Mouse (Mus musculus): ENCODE measurements around the gene Ndufa3. TPM values are rescaled to one million over a fixed set of nuclear protein-coding genes. Genes with fewer than 3 reads are reported as not detected.
A peak's percentile ranks its signal among the peaks of the same experiment; 100 is the strongest.
"Not testable (repeated sequence)": the region's sequence is repeated elsewhere in the genome, so short reads cannot be mapped to it uniquely, and the experiment has no call there.

The Ndufa3 gene
- 367 and 407 TPM in 2 replicates for polyA plus RNA-seq (2016; fragmentation: Nextera tagmentation; extraction: Ambion mirVana)

GRCm38 (mm10) chr7:3617242-3617995 is at the start of gene Ndufa3:
TSS of gene Ndufa3 (plus strand) at chr7:3617373.
- Histone ChIP-seq H3K4me1 (peaks cover 7% of the 10 kb centered on the region; the same call in 1 of the 2 replicates), H3K4me3 (peak within 1 kb of the TSS; percentile 81), H3K4me2 (replicated peaks) (peak within 1 kb of the TSS; percentile 79), H3K27ac (peak within 1 kb of the TSS; percentile 66), H3K36me3 (peaks cover 31% of the 10 kb centered on the region), H3K9ac (peak within 1 kb of the TSS; percentile 77), H3K27me3 (no peaks in the 10 kb centered on the region), H3K9me3 (no peaks in the 10 kb centered on the region)
- ATAC-seq (ENCODE audit: insufficient number of reproducible peaks, insufficient read depth, low FRiP score, low TSS enrichment) = peak; percentile 88
- WGBS = 1% methylated on average over 32 of the region's 32 CpGs

DNA sequence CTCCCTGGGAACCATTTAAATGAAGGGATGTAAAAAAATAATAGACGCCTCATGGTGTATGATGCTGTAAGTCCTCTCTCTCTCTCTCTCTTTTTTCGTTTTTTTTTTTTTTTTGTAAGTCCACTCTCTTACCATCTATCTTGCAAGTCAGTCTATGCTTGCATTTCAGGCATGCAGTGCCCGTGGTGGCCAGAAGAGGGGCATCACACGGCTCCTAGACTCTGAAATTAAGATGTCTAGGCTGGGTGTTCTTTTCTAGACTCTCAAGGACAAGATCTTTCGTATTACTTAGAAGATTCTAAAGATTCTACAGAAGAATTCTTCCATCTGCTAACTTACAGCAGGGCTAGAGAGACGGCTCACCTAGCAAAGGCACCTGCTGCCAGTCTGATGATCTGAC is 47.4 kb upstream of the Ndufa3 start:
- no peak overlapping the region for H3K4me2 ChIP-seq (replicated peaks)
- ATAC-seq (ENCODE audit: insufficient number of reproducible peaks, insufficient read depth, low FRiP score, low TSS enrichment) = no peak
- WGBS = 71% methylated on average over 6 of the region's 6 CpGs
- no peak overlapping the region for H3K27ac ChIP-seq
- no peaks in the 10 kb centered on the region for H3K36me3 ChIP-seq
- no peaks in the 10 kb centered on the region for H3K4me1 ChIP-seq
- no peaks in the 10 kb centered on the region for H3K27me3 ChIP-seq
- no peak overlapping the region for H3K4me3 ChIP-seq
- H3K9me3 ChIP-seq = no peaks in the 10 kb centered on the region
- H3K9ac ChIP-seq = no peak overlapping the region

- not testable (repeated sequence) for H3K27me3 ChIP-seq; H3K9ac ChIP-seq; H3K4me3 ChIP-seq; H3K9me3 ChIP-seq; ATAC-seq (ENCODE audit: insufficient number of reproducible peaks, insufficient read depth, low FRiP score, low TSS enrichment); H3K4me1 ChIP-seq; H3K27ac ChIP-seq; H3K36me3 ChIP-seq; H3K4me2 ChIP-seq (replicated peaks)
- 84% methylated on average over 3 of the region's 3 CpGs for WGBS
Measured at GRCm38 (mm10) chr7:3570580-3570979, 46.6 kb upstream of the Ndufa3 start.

DNA sequence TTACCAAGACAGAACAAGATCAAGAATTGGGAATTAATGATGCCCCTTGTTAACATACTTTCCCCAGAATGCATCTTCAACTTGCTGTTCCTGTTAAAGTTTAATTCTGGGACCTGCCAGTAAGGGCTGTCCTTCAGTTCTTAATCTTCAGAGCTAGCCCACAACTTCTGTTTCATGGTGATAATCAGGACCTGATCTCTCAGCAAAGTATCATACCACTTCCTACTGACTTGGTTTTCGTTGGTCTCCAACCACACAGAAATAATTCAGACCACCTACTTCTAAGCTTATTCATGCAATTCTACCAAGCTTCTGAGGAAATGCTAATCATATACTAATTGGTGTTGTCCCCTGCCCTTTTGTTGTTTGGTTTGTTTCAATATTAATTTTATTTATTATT is 45.3 kb upstream of the Ndufa3 start:
- no peaks in the 10 kb centered on the region for H3K4me1 ChIP-seq
- no peaks in the 10 kb centered on the region for H3K9me3 ChIP-seq
- H3K4me3 ChIP-seq = no peak overlapping the region
- no peaks in the 10 kb centered on the region for H3K36me3 ChIP-seq
- no peak overlapping the region for H3K27ac ChIP-seq
- 80% methylated on average over 1 of the region's 1 CpGs for WGBS
- no peaks in the 10 kb centered on the region for H3K27me3 ChIP-seq
- ATAC-seq (ENCODE audit: insufficient number of reproducible peaks, insufficient read depth, low FRiP score, low TSS enrichment) = no peak
- H3K9ac ChIP-seq = no peak overlapping the region
- H3K4me2 ChIP-seq (replicated peaks) = no peak overlapping the region

- Histone ChIP-seq H3K4me2 (replicated peaks) (no peak overlapping the region), H3K4me1 (no peaks in the 10 kb centered on the region), H3K9ac (no peak overlapping the region), H3K27me3 (no peaks in the 10 kb centered on the region), H3K36me3 (no peaks in the 10 kb centered on the region), H3K9me3 (no peaks in the 10 kb centered on the region), H3K27ac (no peak overlapping the region), H3K4me3 (no peak overlapping the region)
- no peak for ATAC-seq (ENCODE audit: insufficient number of reproducible peaks, insufficient read depth, low FRiP score, low TSS enrichment)
- WGBS = 58% methylated on average over 5 of the region's 5 CpGs
Measured at GRCm38 (mm10) chr7:3574216-3574615, 43.0 kb upstream of the Ndufa3 start.

DNA sequence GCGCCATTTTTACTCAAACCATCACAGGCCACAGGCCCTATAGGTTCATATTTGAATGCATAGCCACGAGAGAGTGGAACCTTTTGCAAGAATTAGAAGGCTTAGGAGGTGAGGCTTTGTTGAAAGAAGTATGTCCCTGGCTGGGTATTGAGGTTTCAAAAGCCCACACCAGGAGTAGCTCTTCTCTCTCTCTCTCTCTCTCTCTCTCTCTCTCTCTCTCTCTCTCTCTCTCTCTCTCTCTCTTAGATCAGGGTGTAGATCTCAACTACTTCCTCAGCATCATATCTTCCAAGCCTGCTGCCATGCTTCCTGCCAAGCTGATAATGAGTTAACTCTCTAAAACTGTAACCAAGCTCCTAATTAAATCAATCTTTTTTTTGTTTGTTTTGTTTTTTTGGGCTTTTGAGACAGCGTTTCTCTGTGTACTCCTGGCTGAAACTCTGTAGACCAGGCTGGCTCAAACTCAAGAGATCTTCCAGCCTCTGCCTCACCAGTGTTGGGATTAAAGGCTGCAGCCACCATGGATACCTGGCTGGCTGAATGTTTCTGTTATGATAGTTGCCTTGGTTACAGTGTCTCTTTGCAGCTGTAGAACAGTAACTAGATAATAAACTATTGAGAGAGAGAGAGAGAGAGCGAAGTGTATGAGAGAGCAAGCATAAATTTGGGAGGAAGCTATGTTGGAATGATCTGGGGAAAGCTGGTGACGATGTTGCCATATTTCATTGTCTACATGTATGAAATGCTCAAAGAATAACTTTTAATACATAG is 40.6 kb upstream of the Ndufa3 start:
- H3K9me3 ChIP-seq = no peaks in the 10 kb centered on the region; the same call in 1 of the 2 replicates
- H3K4me3 ChIP-seq = no peak overlapping the region
- H3K4me1 ChIP-seq = no peaks in the 10 kb centered on the region
- no peaks in the 10 kb centered on the region for H3K36me3 ChIP-seq
- H3K27ac ChIP-seq = no peak overlapping the region
- WGBS = 77% methylated on average over 5 of the region's 5 CpGs
- H3K9ac ChIP-seq = no peak overlapping the region
- H3K4me2 ChIP-seq (replicated peaks) = no peak overlapping the region
- H3K27me3 ChIP-seq = no peaks in the 10 kb centered on the region
- ATAC-seq (ENCODE audit: insufficient number of reproducible peaks, insufficient read depth, low FRiP score, low TSS enrichment) = no peak

DNA sequence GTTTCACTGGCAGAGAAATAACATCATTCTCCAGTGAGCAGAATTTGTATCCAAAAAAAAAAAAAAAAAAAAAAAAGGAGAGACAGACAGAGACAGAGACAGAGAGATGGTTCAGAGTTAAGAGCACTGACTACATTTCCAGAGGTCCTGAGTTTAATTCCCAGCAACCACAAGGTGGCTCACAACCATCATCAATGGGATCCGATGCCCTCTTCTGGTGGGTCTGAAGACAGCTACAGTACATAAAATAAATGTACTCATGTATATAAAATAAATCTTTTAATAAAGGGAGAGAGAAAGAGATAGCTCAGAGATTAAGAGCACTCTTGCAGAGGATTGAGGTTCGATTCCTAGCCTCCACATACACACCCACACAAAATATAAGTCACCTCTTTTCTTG is 39.0 kb upstream of the Ndufa3 start:
- Histone ChIP-seq H3K4me2 (replicated peaks) (no peak overlapping the region), H3K27me3 (no peaks in the 10 kb centered on the region), H3K36me3 (no peaks in the 10 kb centered on the region), H3K4me3 (no peak overlapping the region), H3K4me1 (no peaks in the 10 kb centered on the region), H3K9me3 (no peaks in the 10 kb centered on the region; the same call in 1 of the 2 replicates), H3K27ac (no peak overlapping the region), H3K9ac (no peak overlapping the region)
- WGBS = 83% methylated on average over 2 of the region's 2 CpGs
- no peak for ATAC-seq (ENCODE audit: insufficient number of reproducible peaks, insufficient read depth, low FRiP score, low TSS enrichment)

GRCm38 (mm10) chr7:3578952-3579546 is 38.1 kb upstream of the Ndufa3 start:
- no peak for ATAC-seq (ENCODE audit: insufficient number of reproducible peaks, insufficient read depth, low FRiP score, low TSS enrichment)
- H3K27ac ChIP-seq = no peak overlapping the region
- H3K9ac ChIP-seq = no peak overlapping the region
- no peaks in the 10 kb centered on the region for H3K36me3 ChIP-seq
- H3K27me3 ChIP-seq = no peaks in the 10 kb centered on the region
- WGBS = 75% methylated on average over 6 of the region's 6 CpGs
- no peaks in the 10 kb centered on the region; the same call in 1 of the 2 replicates for H3K9me3 ChIP-seq
- H3K4me1 ChIP-seq = no peaks in the 10 kb centered on the region
- H3K4me2 ChIP-seq (replicated peaks) = no peak overlapping the region
- no peak overlapping the region for H3K4me3 ChIP-seq

GRCm38 (mm10) chr7:3580029-3580428 is 37.1 kb upstream of the Ndufa3 start:
- H3K4me1 ChIP-seq = no peaks in the 10 kb centered on the region
- no peak overlapping the region for H3K4me3 ChIP-seq
- no peaks in the 10 kb centered on the region for H3K27me3 ChIP-seq
- H3K9me3 ChIP-seq = no peaks in the 10 kb centered on the region; the same call in 1 of the 2 replicates
- whole genome bisulfite sequencing = 54% methylated on average over 2 of the region's 2 CpGs
- H3K27ac ChIP-seq = no peak overlapping the region
- no peak overlapping the region for H3K4me2 ChIP-seq (replicated peaks)
- no peaks in the 10 kb centered on the region for H3K36me3 ChIP-seq
- H3K9ac ChIP-seq = no peak overlapping the region
- ATAC-seq (ENCODE audit: insufficient number of reproducible peaks, insufficient read depth, low FRiP score, low TSS enrichment) = no peak

GRCm38 (mm10) chr7:3585763-3586162 is 31.4 kb upstream of the Ndufa3 start:
- no peak overlapping the region for H3K9ac ChIP-seq
- H3K27ac ChIP-seq = no peak overlapping the region
- ATAC-seq (ENCODE audit: insufficient number of reproducible peaks, insufficient read depth, low FRiP score, low TSS enrichment) = no peak
- 17% methylated on average over 6 of the region's 6 CpGs for WGBS
- H3K36me3 ChIP-seq = no peaks in the 10 kb centered on the region
- H3K9me3 ChIP-seq = no peaks in the 10 kb centered on the region; the same call in 1 of the 2 replicates
- no peaks in the 10 kb centered on the region for H3K27me3 ChIP-seq
- H3K4me1 ChIP-seq = no peaks in the 10 kb centered on the region
- no peak overlapping the region for H3K4me3 ChIP-seq
- H3K4me2 ChIP-seq (replicated peaks) = no peak overlapping the region

DNA sequence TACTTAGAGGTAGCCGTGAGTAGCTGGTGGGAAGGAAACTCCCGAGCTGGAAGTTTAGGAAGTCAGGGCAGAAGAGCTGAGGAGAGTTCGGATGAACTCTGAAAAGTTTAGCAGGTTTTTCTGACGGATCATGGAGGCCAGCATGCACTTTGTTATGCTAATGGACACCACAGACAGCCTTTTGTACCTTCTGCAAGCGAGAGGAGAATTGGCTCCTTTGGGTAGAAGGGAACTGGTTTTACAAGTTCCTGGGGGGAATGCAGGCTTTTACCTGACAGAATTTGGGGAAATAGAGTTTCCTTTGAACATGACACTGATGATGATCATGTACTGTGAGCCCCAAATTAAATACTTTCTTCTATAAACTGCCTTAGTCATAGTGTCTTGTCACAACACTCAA is 30.9 kb upstream of the Ndufa3 start:
- WGBS = 3% methylated on average over 5 of the region's 5 CpGs
- no peaks in the 10 kb centered on the region for H3K27me3 ChIP-seq

GRCm38 (mm10) chr7:3587292-3587691 is 29.9 kb upstream of the Ndufa3 start:
- 68% methylated on average over 1 of the region's 1 CpGs for WGBS
- Histone ChIP-seq H3K27me3 (no peaks in the 10 kb centered on the region), H3K4me1 (no peaks in the 10 kb centered on the region), H3K9me3 (no peaks in the 10 kb centered on the region), H3K27ac (no peak overlapping the region), H3K36me3 (no peaks in the 10 kb centered on the region), H3K9ac (no peak overlapping the region), H3K4me2 (replicated peaks) (no peak overlapping the region), H3K4me3 (no peak overlapping the region)
- ATAC-seq (ENCODE audit: insufficient number of reproducible peaks, insufficient read depth, low FRiP score, low TSS enrichment) = no peak

More for the DNA sequence above, 30.9 kb upstream of the Ndufa3 start:
- H3K4me1 ChIP-seq = no peaks in the 10 kb centered on the region
- no peak overlapping the region for H3K4me3 ChIP-seq
- H3K9ac ChIP-seq = no peak overlapping the region
- no peak for ATAC-seq (ENCODE audit: insufficient number of reproducible peaks, insufficient read depth, low FRiP score, low TSS enrichment)
- no peak overlapping the region for H3K27ac ChIP-seq
- H3K4me2 ChIP-seq (replicated peaks) = no peak overlapping the region
- no peaks in the 10 kb centered on the region for H3K36me3 ChIP-seq
- no peaks in the 10 kb centered on the region for H3K9me3 ChIP-seq
